Mouse (Mus musculus) gastrocnemius, postnatal 36 days (tissue): ENCODE results near the gene Wbp2nl. TPM values are rescaled to one million over a fixed set of nuclear protein-coding genes. Genes with fewer than 3 reads are reported as not detected.

Source experiments
- DNase-seq, 2 experiments: peaks; one replicate each; pipeline ENCODE4 v3.0.0; 2022
- intact Hi-C: fragments of 180-260 bp; cut with DNase I; formaldehyde crosslinking; loops from one replicate; pipeline ENCODE4 v1.15.1; 2025
- total RNA-seq, 2 experiments: library from RNA; stranded (reverse); gene quantifications; 2 replicates each; pipeline ENCODE4 v1.2.3; 2021

Gene Wbp2nl
- total RNA-seq, 2 experiments from 2014 or later = not detected

- intact Hi-C loops = no loop called here
- DNase-seq = no peak
Observed at GRCm38 (mm10) chr15:82308416-82308815, 9.7 kb downstream of the Wbp2nl start.

GRCm38 (mm10) chr15:82317839-82318238, 19.1 kb downstream of the Wbp2nl start:
- intact Hi-C loops = no loop called here

GRCm38 (mm10) chr15:82319613-82320012, 20.9 kb downstream of the Wbp2nl start:
- intact Hi-C loops = no loop called here
- DNase-seq = no peak

More at GRCm38 (mm10) chr15:82317839-82318238, 19.1 kb downstream of the Wbp2nl start:
- no peak for DNase-seq

GRCm38 (mm10) chr15:82322195-82322594, 23.4 kb downstream of the Wbp2nl start:
- no peak for DNase-seq
- intact Hi-C loops = no loop called here

GRCm38 (mm10) chr15:82325382-82325781, 26.6 kb downstream of the Wbp2nl start:
- intact Hi-C loops = no loop called here
- no peak for DNase-seq

- intact Hi-C loops = no loop called here
- no peak for DNase-seq
Observed at GRCm38 (mm10) chr15:82335194-82335593, 36.4 kb downstream of the Wbp2nl start.

- no peak for DNase-seq
- intact Hi-C loops = no loop called here
Observed at GRCm38 (mm10) chr15:82336629-82337028, 37.9 kb downstream of the Wbp2nl start.

- intact Hi-C loops = no loop called here
- DNase-seq = no peak
Observed at GRCm38 (mm10) chr15:82337875-82338274, 39.1 kb downstream of the Wbp2nl start.

- intact Hi-C loops = no loop called here
- DNase-seq = peak; percentile 95 to 97
Observed at GRCm38 (mm10) chr15:82338593-82339112, 39.9 kb downstream of the Wbp2nl start, which contains the start of the genes Naga, Pheta2 and Smdt1. TSS of gene Naga (minus strand) at chr15:82338925. TSS of gene Pheta2 (plus strand) at chr15:82338942. TSS of gene Smdt1 (plus strand) at chr15:82338959.

GRCm38 (mm10) chr15:82339150-82339549, 40.4 kb downstream of the Wbp2nl start:
- no peak for DNase-seq
- intact Hi-C loops = no loop called here

GRCm38 (mm10) chr15:82339634-82340254, 41.0 kb downstream of the Wbp2nl start:
- no peak for DNase-seq
- intact Hi-C loops = loop anchor here (10.0 kb wide), 1 partner anchor 175 kb away; no protein-coding TSS in a partner anchor

GRCm38 (mm10) chr15:82340414-82341035, 41.8 kb downstream of the Wbp2nl start:
- intact Hi-C loops = loop anchor here (10.0 kb wide), 1 partner anchor 176 kb away; no protein-coding TSS in a partner anchor
- DNase-seq = no peak

GRCm38 (mm10) chr15:82341036-82341501, 42.3 kb downstream of the Wbp2nl start:
- intact Hi-C loops = loop anchor here (10.0 kb wide), 1 partner anchor 176 kb away; no protein-coding TSS in a partner anchor
- DNase-seq = peak; percentile 52 to 57

GRCm38 (mm10) chr15:82341675-82342542, 43.2 kb downstream of the Wbp2nl start:
- intact Hi-C loops = loop anchor here (10.0 kb wide), 1 partner anchor 177 kb away; no protein-coding TSS in a partner anchor
- DNase-seq = no peak

- no peak for DNase-seq
- intact Hi-C loops = loop anchor here (10.0 kb wide), 1 partner anchor 178 kb away; no protein-coding TSS in a partner anchor
Observed at GRCm38 (mm10) chr15:82342543-82342935, 43.8 kb downstream of the Wbp2nl start.

GRCm38 (mm10) chr15:82343368-82344287, 44.9 kb downstream of the Wbp2nl start:
- intact Hi-C loops = loop anchor here (10.0 kb wide), 1 partner anchor 179 kb away; no protein-coding TSS in a partner anchor
- no peak for DNase-seq

- intact Hi-C loops = loop anchor here (10.0 kb wide), 1 partner anchor 180 kb away; no protein-coding TSS in a partner anchor
- no peak for DNase-seq
Observed at GRCm38 (mm10) chr15:82344971-82345370, 46.2 kb downstream of the Wbp2nl start.

GRCm38 (mm10) chr15:82345820-82346470, 47.2 kb downstream of the Wbp2nl start:
- intact Hi-C loops = loop anchor here (10.0 kb wide), 1 partner anchor 181 kb away; no protein-coding TSS in a partner anchor
- DNase-seq = peak; percentile 96 to 97
